Mouse (Mus musculus) embryonic fibroblast, embryonic 13.5 days (primary cell): ENCODE results near the gene Pax7.

Experiments
- CTCF ChIP-seq: IDR thresholded peaks from 2 replicates; pipeline ENCODE4 v1.5.1; 2011; ENCODE audit warnings: mild to moderate bottlenecking, control low read depth, low read length, moderate library complexity, borderline replicate concordance; ENCODE audit not compliant: insufficient read depth
- POLR2A ChIP-seq: IDR thresholded peaks from 2 replicates; pipeline ENCODE4 v1.6.1; 2011; ENCODE audit warnings: low read depth, mild to moderate bottlenecking, control low read depth, low read length, moderate library complexity

DNA sequence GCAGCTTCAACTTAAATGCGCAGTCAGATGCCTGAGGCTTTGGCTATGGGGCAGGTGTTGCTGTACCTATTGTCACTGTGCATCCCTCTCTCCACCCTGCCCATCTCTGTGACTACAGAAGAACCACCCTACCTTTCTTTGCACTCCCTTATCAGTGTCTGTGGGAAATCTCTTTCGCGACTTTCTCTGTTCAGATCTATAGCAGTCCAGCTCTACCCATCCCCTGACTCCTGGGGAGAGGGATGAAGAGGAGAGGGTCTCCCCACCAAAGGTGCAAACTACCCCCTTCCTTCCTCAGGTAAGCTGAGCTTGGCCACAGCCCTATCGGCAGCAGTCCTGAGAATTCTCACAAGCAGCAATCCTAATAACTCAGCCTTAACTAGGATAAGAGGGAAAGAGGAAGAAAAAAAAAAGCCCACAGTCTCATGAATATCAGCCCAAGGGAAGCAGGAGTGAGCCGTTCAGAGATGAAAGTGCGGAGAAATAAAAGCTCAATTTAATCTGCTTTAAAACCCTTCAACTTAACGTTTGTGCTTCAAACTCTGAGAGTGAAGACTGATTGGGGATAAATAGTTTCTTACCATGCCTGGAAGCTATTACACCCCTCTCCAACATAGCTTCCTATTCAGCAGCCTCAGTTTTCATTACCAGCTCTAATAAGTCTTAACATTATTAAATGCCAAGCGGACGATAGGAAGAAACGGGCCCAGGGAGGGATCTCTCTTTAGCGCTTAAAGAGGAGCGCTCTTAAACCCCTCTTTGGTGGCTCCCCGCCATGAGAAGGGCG, 7.8 kb downstream of the Pax7 start:
- TF ChIP-seq CTCF (no peak), POLR2A (no peak)
